Mouse (Mus musculus) limb, embryonic 12.5 days (tissue): Measurements from ENCODE around the gene Hs2st1. TPM values are rescaled to one million over a fixed set of nuclear protein-coding genes. Genes with fewer than 3 reads are reported as not detected.

Experiments
- ATAC-seq: fragments of 200-750 bp; cut with Nextera tagmentation; 2 replicates; pipeline ENCODE4 v1.8.0; 2017; ENCODE audit warnings: low read depth, moderate TSS enrichment; ENCODE audit not compliant: insufficient number of reproducible peaks, insufficient read depth, low FRiP score, low TSS enrichment
- H3K27ac ChIP-seq: fragments of 300-500 bp; sonication (generic); 2 replicates; pipeline ENCODE4 v1.5.1; 2016; ENCODE audit warnings: mild to moderate bottlenecking, moderate library complexity
- H3K27me3 ChIP-seq: fragments of 300-500 bp; sonication (generic); 2 replicates; pipeline ENCODE4 v1.6.1; 2016; ENCODE audit warnings: mild to moderate bottlenecking, moderate library complexity
- H3K36me3 ChIP-seq: fragments of 300-500 bp; sonication (generic); 2 replicates; pipeline ENCODE4 v1.6.1; 2016; ENCODE audit warnings: mild to moderate bottlenecking, moderate library complexity
- H3K4me1 ChIP-seq: fragments of 300-500 bp; sonication (generic); replicated peaks from 2 replicates; pipeline ENCODE4 v1.6.1; 2016
- H3K4me2 ChIP-seq: fragments of 300-500 bp; sonication (generic); 2 replicates; pipeline ENCODE4 v1.6.1; 2016; ENCODE audit warnings: mild to moderate bottlenecking, moderate library complexity
- H3K4me3 ChIP-seq: fragments of 300-500 bp; sonication (generic); replicated peaks from 2 replicates; pipeline ENCODE4 v1.5.1; 2016; ENCODE audit warnings: mild to moderate bottlenecking
- H3K9ac ChIP-seq: fragments of 300-500 bp; sonication (generic); replicated peaks from 2 replicates; pipeline ENCODE4 v1.6.1; 2016; ENCODE audit warnings: mild to moderate bottlenecking, moderate library complexity
- H3K9me3 ChIP-seq: fragments of 300-500 bp; sonication (generic); 2 replicates; pipeline ENCODE4 v1.6.1; 2016; ENCODE audit warnings: mild to moderate bottlenecking, moderate library complexity
- WGBS: fragments of 180-500 bp; shearing (Covaris S2); methylation state at CpG from one replicate; pipeline ENCODE4 v1.1.7; 2016; 5-methylcytosine and 5-hydroxymethylcytosine counted together
- polyA plus RNA-seq: library from polyadenylated mRNA; unstranded; fragments of >200 nt; fragmentation: Nextera tagmentation; extraction: Ambion mirVana; gene quantifications from 2 replicates; pipeline ENCODE4 v1.2.1, GENCODE M21; 2016

Gene Hs2st1
- 20.8 and 21.4 TPM in 2 replicates for polyA plus RNA-seq

DNA sequence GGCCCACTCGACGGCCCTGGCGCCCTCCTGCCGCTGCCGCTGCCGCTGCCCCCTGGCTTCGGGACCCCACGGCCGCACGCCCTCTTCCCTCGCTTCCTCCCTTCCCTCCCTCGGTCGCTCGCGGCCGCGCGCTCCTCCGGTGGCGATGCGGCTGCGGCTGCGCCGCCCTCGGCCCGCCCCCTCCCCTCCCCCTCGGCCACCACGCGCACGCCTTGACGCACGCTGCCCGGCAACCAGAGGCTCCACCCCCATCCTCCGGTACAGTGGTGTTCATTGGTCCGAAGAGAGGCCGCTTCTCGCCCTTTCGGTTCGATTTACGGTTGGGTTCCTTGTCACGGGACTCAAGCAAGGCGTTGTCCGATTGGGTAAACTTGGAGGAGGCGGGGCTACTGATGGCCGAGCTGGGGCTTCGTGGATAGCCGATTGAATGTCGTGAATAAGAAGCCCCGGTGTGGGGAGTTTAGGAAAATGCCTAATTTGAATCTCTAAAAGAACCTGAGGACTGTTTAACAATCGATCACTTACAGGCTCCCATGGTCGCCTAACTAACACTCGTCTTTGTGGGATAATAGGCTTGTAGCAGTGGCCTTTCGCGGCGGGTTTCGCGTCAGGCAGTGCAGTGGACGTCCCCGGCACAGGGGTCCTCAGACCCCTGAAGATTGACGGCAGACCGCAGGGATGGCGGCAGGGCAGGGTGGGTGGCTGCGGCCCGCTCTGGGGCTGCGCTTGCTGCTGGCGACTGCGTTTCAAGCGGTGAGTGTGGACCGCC lies at the start of gene Hs2st1, which contains the start of gene Selenof:
Hs2st1 (minus strand) TSS at position 135 of the 769 bp plus-strand sequence.
Selenof (plus strand) TSS at position 258 of the 769 bp plus-strand sequence.
- under 1% methylated on average over 56 of the region's 69 CpGs for WGBS
- Histone ChIP-seq H3K4me2 (peak within 1 kb of the TSS; percentile 91), H3K27me3 (no peaks in the 10 kb centered on the region), H3K9me3 (no peaks in the 10 kb centered on the region), H3K9ac (peak within 1 kb of the TSS; percentile 88), H3K27ac (peak within 1 kb of the TSS; percentile 92), H3K4me3 (peak within 1 kb of the TSS; percentile 82), H3K36me3 (peaks cover 24% of the 10 kb centered on the region), H3K4me1 (peaks cover 21% of the 10 kb centered on the region)
- ATAC-seq: peak; percentile 98

DNA sequence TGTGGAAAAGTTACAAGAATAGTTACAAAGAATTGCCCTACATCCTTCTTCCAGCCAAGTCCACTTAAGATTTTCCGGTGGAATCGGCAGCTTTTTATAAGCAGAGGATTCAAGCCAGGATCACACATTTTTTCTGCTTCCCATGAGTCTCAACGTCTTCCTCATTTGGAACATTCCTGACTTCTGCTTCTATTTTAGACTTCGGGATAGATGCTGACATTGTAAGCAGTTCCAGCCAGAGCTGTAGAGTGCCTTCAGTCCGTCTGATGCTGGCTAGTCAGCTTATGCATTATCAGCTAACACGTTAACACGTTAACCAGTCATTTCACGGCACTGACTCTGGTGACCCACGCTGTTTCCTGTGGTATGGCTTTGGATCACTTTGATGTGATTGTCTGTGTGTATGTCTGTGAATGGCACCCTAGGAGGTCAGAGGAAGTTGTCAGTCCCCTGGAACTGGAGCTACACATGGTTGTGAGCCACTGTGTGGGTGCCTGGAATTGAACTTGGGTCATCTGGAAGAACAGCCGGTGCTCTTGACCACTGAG lies 47.7 kb upstream of the Hs2st1 start:
- ATAC-seq: no peak
- no peaks in the 10 kb centered on the region for H3K36me3 ChIP-seq
- H3K9me3 ChIP-seq: peaks cover 4% of the 10 kb centered on the region
- no peak overlapping the region for H3K4me2 ChIP-seq
- no peak overlapping the region for H3K4me3 ChIP-seq
- H3K9ac ChIP-seq: no peak overlapping the region
- H3K27me3 ChIP-seq: no peaks in the 10 kb centered on the region
- 87% methylated on average over 10 of the region's 10 CpGs for WGBS
- H3K4me1 ChIP-seq: peaks cover 14% of the 10 kb centered on the region
- no peak overlapping the region for H3K27ac ChIP-seq

DNA sequence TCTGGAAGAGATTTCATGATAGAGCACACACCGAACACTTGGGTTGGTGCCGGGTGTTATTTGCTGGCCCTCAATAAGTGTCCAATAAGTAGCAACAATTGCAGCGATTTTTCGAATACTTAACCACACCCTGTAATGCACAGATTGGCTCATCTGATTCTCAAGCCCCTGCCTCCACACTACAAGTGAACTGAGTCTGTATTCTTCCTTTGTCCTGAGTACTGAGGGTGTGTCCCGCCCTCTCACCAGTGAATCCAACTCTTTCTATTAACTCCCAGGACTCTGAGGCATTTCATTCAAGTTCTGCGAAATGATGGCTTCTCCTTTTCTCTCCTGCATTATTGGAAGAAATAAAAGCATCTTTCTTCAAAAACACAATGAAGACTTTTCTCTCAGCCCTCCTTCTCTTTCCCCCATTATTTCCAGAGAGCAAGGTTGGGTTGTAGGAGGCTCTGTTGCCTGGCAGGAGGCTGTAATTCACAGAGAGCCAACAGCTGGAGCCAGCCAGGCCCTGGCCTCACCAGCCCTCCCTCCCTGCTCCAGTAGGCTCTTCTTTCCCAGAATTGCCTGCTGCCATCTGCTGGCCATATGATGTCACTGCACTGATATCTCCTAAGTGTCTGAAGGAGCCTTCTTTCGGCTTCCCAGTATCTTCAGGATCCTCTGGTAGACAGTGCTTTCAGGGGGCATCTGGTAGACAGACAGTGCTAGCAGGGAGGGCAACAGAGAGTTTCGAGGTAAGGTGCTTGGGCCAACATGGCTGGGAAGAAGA lies 46.9 kb upstream of the Hs2st1 start:
- Histone ChIP-seq H3K27me3 (no peaks in the 10 kb centered on the region), H3K4me3 (no peak overlapping the region), H3K9me3 (peaks cover 4% of the 10 kb centered on the region), H3K27ac (no peak overlapping the region), H3K36me3 (no peaks in the 10 kb centered on the region), H3K4me2 (no peak overlapping the region), H3K4me1 (peaks cover 16% of the 10 kb centered on the region), H3K9ac (no peak overlapping the region)
- 79% methylated on average over 8 of the region's 8 CpGs for WGBS
- ATAC-seq: peak; percentile 91

DNA sequence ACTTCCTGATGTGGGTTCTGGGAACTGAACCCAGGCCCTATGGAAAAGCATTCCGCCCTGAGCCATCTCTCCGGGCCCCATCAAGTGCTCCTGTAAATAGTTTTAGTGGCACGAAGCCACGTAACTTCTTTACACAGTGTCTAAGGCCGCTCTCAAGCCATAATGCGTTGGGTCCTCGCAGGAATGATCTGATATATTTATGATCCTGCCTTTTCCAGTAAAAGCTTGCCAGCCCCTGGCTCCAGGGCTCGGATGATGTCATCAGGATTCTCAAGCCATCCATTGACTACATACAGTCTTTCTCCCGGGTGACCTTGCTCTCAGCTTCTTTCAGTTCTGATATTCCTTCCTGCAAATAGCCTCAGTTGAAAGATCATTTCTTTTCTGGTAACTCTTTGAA lies 45.5 kb upstream of the Hs2st1 start:
- 76% methylated on average over 9 of the region's 9 CpGs for WGBS
- H3K27ac ChIP-seq: no peak overlapping the region
- no peak for ATAC-seq
- H3K4me3 ChIP-seq: no peak overlapping the region
- peaks cover 4% of the 10 kb centered on the region for H3K9me3 ChIP-seq
- peaks cover 29% of the 10 kb centered on the region for H3K4me1 ChIP-seq
- no peak overlapping the region for H3K9ac ChIP-seq
- H3K4me2 ChIP-seq: no peak overlapping the region
- H3K27me3 ChIP-seq: no peaks in the 10 kb centered on the region
- H3K36me3 ChIP-seq: no peaks in the 10 kb centered on the region

DNA sequence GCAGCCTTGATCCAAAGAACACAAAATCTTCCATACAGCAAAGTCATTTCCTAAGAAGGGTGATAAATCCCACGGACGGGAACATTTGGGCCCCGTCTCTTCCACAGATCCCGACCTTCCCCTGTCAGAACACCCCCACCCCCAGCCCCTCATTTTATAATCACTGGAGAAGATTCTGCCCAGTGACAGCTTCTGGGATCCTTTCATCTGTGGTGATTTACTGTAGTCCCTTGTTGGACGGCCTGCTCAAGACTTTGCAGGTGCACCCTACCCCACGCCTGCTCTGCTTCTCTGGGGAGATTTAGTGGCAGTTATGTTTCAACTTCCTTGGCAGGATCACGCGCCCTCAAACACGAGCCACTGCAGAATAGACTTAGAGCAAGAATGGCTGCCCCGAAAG lies 44.7 kb upstream of the Hs2st1 start:
- Histone ChIP-seq H3K4me1 (peaks cover 30% of the 10 kb centered on the region), H3K4me3 (no peak overlapping the region), H3K9me3 (peaks cover 4% of the 10 kb centered on the region), H3K27ac (no peak overlapping the region), H3K36me3 (no peaks in the 10 kb centered on the region), H3K9ac (no peak overlapping the region), H3K4me2 (no peak overlapping the region), H3K27me3 (no peaks in the 10 kb centered on the region)
- WGBS: 37% methylated on average over 10 of the region's 10 CpGs
- no peak for ATAC-seq

DNA sequence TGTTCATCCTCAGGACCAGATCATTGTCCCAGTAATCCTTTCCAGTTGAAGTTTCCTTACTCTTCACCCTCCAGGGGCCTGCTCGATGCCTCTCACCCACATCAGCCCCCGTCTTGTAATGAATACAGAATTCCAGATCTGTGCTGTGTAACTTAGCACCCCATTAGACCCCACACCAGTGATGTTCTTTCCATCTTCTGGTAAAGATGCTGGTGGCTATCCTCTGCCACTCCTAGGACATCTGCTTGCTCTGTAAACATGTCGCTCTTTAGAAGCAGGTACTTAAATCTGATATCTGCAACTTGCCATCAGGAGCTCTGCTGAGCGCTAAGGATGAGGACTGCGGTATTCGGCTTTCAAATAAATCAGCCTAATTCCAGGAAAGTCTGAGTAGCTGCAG lies 44.3 kb upstream of the Hs2st1 start:
- no peak for ATAC-seq
- Histone ChIP-seq H3K27ac (no peak overlapping the region), H3K4me1 (peaks cover 30% of the 10 kb centered on the region), H3K9me3 (peaks cover 4% of the 10 kb centered on the region), H3K4me3 (no peak overlapping the region), H3K9ac (no peak overlapping the region), H3K36me3 (no peaks in the 10 kb centered on the region), H3K27me3 (no peaks in the 10 kb centered on the region), H3K4me2 (no peak overlapping the region)
- WGBS: 39% methylated on average over 6 of the region's 6 CpGs

DNA sequence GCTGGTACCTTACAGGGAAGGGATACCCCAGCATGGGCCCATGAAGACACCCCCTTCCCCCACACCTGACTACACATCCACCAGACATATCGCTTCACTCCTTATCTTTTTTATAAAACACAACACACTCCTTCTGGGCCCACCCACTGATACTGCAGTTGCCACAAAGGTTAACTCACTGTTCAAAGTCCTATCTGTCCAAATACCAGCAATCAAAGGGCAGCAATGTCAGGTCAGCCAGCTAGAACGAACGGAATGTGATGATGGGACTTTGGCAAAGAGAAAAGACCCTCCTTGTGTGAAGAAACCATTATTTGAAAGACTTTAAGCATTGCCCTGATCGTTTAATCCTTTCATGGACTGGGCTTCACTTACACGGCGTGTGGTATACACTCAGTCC lies 42.4 kb upstream of the Hs2st1 start:
- no peaks in the 10 kb centered on the region for H3K36me3 ChIP-seq
- H3K4me3 ChIP-seq: no peak overlapping the region
- no peak for ATAC-seq
- no peak overlapping the region for H3K27ac ChIP-seq
- 85% methylated on average over 6 of the region's 6 CpGs for WGBS
- no peaks in the 10 kb centered on the region for H3K27me3 ChIP-seq
- H3K4me2 ChIP-seq: no peak overlapping the region
- peaks cover 4% of the 10 kb centered on the region; the same call in 1 of the 2 replicates for H3K9me3 ChIP-seq
- H3K4me1 ChIP-seq: peaks cover 30% of the 10 kb centered on the region
- H3K9ac ChIP-seq: no peak overlapping the region

DNA sequence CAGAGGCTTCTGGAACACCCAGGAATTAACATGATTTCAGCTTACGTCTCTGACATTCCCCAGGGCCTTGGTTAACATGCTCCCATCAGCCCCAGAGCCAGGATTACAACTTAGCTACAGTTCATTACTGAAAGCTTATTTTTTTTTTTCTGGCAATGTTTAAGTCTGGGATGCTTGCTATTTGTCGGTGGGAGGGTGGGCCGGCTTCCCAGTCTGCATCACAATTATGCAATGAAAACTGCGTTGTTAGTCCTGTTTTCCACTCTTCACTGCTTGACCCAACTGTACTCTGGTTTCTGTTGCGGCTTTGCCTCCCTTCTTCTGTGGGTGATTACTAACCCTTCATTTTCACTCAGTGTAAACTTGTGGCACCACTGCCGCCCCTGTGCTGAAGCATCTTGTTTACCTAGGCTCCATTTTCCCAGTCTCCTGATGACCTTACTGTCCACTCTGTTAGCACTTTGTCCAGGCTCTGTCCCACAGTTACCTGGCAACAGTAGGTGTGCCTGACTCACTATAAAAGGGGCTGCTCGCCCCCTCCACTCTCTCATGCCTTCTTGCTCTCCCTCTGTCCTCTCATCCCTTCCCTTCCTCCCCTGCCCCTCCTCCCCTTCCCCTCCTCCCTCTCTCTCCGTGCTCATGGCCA lies 41.8 kb upstream of the Hs2st1 start:
- Histone ChIP-seq H3K4me3 (no peak overlapping the region), H3K9me3 (peaks cover 4% of the 10 kb centered on the region; the same call in 1 of the 2 replicates), H3K36me3 (no peaks in the 10 kb centered on the region), H3K4me2 (no peak overlapping the region), H3K27ac (no peak overlapping the region), H3K27me3 (no peaks in the 10 kb centered on the region), H3K9ac (no peak overlapping the region), H3K4me1 (peaks cover 30% of the 10 kb centered on the region)
- WGBS: 59% methylated on average over 8 of the region's 8 CpGs
- no peak for ATAC-seq

DNA sequence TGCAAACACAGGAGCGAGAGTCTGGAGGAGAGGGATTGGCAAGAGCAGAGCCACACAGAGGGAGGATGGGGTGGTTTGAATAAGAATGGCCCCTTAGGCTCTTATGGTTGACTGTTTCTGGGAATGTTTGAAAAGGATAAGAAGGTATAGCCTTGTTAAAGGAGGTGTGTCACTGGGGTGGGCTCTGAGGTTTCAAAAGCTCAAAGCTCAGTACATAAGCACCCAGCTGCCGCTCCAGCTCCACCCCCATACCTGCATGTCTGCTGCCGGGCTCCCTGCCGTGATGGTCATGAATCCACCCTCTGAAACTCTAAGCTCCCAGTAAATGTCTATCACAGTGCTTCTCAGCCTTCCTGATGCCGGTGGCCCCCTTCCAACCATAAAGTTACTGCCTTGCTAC lies 40.8 kb upstream of the Hs2st1 start:
- no peak overlapping the region for H3K4me3 ChIP-seq
- no peaks in the 10 kb centered on the region for H3K36me3 ChIP-seq
- H3K27ac ChIP-seq: no peak overlapping the region
- H3K9me3 ChIP-seq: peaks cover 4% of the 10 kb centered on the region; the same call in 1 of the 2 replicates
- peaks cover 30% of the 10 kb centered on the region for H3K4me1 ChIP-seq
- ATAC-seq: no peak
- 34% methylated on average over 5 of the region's 5 CpGs for WGBS
- no peak overlapping the region for H3K4me2 ChIP-seq
- no peaks in the 10 kb centered on the region for H3K27me3 ChIP-seq
- H3K9ac ChIP-seq: no peak overlapping the region

DNA sequence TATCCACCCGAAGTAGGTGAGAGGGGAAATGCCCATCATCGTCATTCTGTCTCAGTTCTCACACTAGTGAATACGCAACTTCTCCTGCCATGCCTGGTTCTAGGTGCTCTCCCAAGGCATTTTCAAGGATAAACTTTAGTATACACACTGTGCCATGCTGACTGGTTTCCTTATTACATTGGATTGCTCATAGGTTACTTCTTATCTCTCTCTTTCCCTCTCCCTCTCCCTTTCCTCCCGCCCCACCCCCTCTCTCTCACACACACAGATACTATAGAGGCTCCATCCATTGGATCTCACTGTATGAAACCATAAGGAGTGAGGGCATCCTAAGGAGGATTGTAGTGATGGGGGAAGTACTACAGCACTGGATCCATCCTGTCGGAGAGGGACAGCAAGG lies 38.1 kb upstream of the Hs2st1 start:
- no peak overlapping the region for H3K4me3 ChIP-seq
- H3K4me1 ChIP-seq: peaks cover 17% of the 10 kb centered on the region
- WGBS: 92% methylated on average over 5 of the region's 5 CpGs
- ATAC-seq: no peak
- no peaks in the 10 kb centered on the region for H3K36me3 ChIP-seq
- no peaks in the 10 kb centered on the region for H3K27me3 ChIP-seq
- no peak overlapping the region for H3K4me2 ChIP-seq
- peaks cover 4% of the 10 kb centered on the region; the same call in 1 of the 2 replicates for H3K9me3 ChIP-seq
- H3K9ac ChIP-seq: no peak overlapping the region
- no peak overlapping the region for H3K27ac ChIP-seq

DNA sequence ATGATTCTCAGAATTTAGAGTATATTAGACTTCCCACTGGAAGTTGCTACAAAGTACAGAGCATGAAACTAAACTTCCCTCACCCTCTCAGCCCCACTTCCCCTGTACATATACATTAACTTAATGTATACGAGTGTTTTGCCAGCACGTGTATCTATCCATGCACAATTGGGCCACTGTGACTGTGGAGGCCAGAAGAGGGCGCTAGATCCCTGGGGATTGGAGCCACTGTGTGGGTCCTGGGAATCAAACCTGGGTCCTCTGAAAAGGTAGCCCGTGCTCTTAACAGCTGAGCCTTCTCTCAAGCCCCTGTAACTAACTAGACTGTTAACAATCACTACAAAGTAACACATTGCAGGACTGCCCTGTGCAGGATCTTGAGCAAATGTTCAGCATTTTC lies 36.5 kb upstream of the Hs2st1 start:
- H3K4me2 ChIP-seq: no peak overlapping the region
- H3K4me3 ChIP-seq: no peak overlapping the region
- H3K36me3 ChIP-seq: no peaks in the 10 kb centered on the region
- no peaks in the 10 kb centered on the region for H3K27me3 ChIP-seq
- no peak for ATAC-seq
- peaks cover 4% of the 10 kb centered on the region; the same call in 1 of the 2 replicates for H3K9me3 ChIP-seq
- H3K9ac ChIP-seq: no peak overlapping the region
- no peak overlapping the region for H3K27ac ChIP-seq
- peaks cover 18% of the 10 kb centered on the region for H3K4me1 ChIP-seq
- whole genome bisulfite sequencing: 70% methylated on average over 4 of the region's 4 CpGs
